Mouse (Mus musculus): Measurements from ENCODE around the gene Trnt1.

DNA sequence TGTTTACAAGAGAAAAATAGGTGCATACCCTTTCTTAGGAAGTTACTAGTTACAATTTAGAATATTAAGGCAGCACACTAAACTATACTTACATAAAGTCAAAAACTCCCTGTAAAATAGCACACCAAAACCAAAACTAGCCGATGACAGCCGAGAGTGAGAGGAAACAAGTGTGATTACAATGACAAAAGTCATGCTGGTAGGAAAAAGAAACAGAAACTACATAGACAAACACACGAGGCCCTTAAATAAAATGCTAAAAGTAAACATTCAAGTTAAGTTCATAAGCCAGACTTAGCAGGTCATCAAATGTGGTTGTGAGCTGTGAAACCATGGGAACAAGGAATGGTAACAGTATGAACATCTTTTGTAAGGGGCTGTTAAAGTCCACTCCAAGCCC lies 18.2 kb downstream of the Trnt1 start:
- TF ChIP-seq CTCF (IDR thresholded peaks at IDR 0.05; ENCODE audit: low read depth) (no peak), EP300 (IDR thresholded peaks at IDR 0.05; ENCODE audit: low read depth) (no peak)
